Comparison of ENCODE assay signal across 10 mouse cellular contexts in the genomic region with DNA sequence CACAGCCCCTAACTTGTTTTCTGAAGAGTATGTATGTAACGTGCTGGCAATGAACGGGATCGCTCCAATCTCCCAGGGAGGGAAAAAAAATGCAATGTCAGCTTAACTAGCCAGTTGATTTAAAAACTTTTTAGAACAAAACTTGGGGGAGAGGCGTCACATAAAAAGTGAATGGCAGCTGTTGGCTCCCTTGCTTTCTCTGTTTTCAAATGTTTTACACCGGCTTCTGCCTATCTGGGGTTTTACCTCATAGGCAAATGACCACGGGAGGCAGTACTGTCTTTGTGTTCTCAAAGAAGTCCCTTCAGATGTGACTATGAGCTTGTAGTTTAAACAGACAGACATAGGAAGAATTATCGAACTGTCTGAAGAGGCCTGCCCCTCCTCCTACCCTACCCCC. TPM values are rescaled to one million over a fixed set of nuclear protein-coding genes. Genes with fewer than 3 reads are reported as not detected.
A peak's percentile ranks its signal among the peaks of the same experiment; 100 is the strongest.
DNase-seq lines count a peak whose midpoint lies in the region; ATAC-seq and TF ChIP-seq lines count a peak whose summit lies in the region.
"Had no signal": no experiment of that assay in that cellular context is flagged by ENCODE, and none has a peak within 500 bp of the region (broad histone marks: within the 10 kb centered on the region; RNA-seq: fewer than 3 reads in every experiment).

No protein-coding gene starts in this region.

- peaks cover 12% of the 10 kb centered on the region; the same call in 1 of the 2 replicates for H3K4me1 ChIP-seq in kidney, postnatal 0 days (replicated peaks; ENCODE audit: insufficient read depth, low read length)
- H3K4me1 ChIP-seq in embryonic facial prominence, embryonic 15.5 days: peaks cover 63% of the 10 kb centered on the region
- peaks cover 30% of the 10 kb centered on the region for H3K4me1 ChIP-seq in intestine, embryonic 15.5 days (replicated peaks)
- H3K4me1 ChIP-seq in neural tube, embryonic 12.5 days: peaks cover 22% of the 10 kb centered on the region

- no peaks in the 10 kb centered on the region for H3K9me3 ChIP-seq in kidney, postnatal 0 days (replicated peaks; ENCODE audit: low read length)
- H3K9me3 ChIP-seq in embryonic facial prominence, embryonic 15.5 days (replicated peaks): no peaks in the 10 kb centered on the region
- H3K9me3 ChIP-seq in intestine, embryonic 15.5 days: no peaks in the 10 kb centered on the region
- H3K9me3 ChIP-seq in neural tube, embryonic 12.5 days: no peaks in the 10 kb centered on the region

- H3K27me3 ChIP-seq in kidney, postnatal 0 days (ENCODE audit: insufficient read depth, low read length): no peaks in the 10 kb centered on the region
- H3K27me3 ChIP-seq in embryonic facial prominence, embryonic 15.5 days: no peaks in the 10 kb centered on the region
- H3K27me3 ChIP-seq in intestine, embryonic 15.5 days (replicated peaks): no peaks in the 10 kb centered on the region
- H3K27me3 ChIP-seq in neural tube, embryonic 12.5 days (replicated peaks): no peaks in the 10 kb centered on the region

- no peaks in the 10 kb centered on the region for H3K36me3 ChIP-seq in kidney, postnatal 0 days (ENCODE audit: insufficient read depth, low read length)
- no peaks in the 10 kb centered on the region for H3K36me3 ChIP-seq in embryonic facial prominence, embryonic 15.5 days
- no peaks in the 10 kb centered on the region for H3K36me3 ChIP-seq in intestine, embryonic 15.5 days
- H3K36me3 ChIP-seq in neural tube, embryonic 12.5 days: no peaks in the 10 kb centered on the region

- H3K9ac ChIP-seq in kidney, postnatal 0 days (ENCODE audit: low read depth, low read length): peak overlapping the region; percentile 46; the same call in 1 of the 2 replicates
- H3K9ac ChIP-seq in embryonic facial prominence, embryonic 15.5 days: peak overlapping the region; percentile 2; the same call in 1 of the 2 replicates
- H3K9ac ChIP-seq in intestine, embryonic 15.5 days: peak overlapping the region; percentile 28; the same call in 1 of the 2 replicates
- H3K9ac ChIP-seq in neural tube, embryonic 12.5 days: no peak overlapping the region

- peak overlapping the region; percentile 36 for H3K4me3 ChIP-seq in kidney, postnatal 0 days (replicated peaks; ENCODE audit: low read depth, low read length)
- H3K4me3 ChIP-seq in embryonic facial prominence, embryonic 15.5 days (replicated peaks): peak overlapping the region; percentile 34
- H3K4me3 ChIP-seq in intestine, embryonic 15.5 days (replicated peaks): peak overlapping the region; percentile 25
- H3K4me3 ChIP-seq in neural tube, embryonic 12.5 days: peak overlapping the region; percentile 19

- ATAC-seq in kidney, postnatal 0 days (replicated peaks; ENCODE audit: low FRiP score, low read depth): no peak
- ATAC-seq in embryonic facial prominence, embryonic 15.5 days (ENCODE audit: insufficient number of reproducible peaks, low FRiP score, low TSS enrichment, low read depth): no peak
- no peak for ATAC-seq in intestine, embryonic 15.5 days
- no peak for ATAC-seq in neural tube, embryonic 12.5 days (ENCODE audit: low FRiP score, low read depth)

- WGBS in kidney, postnatal 0 days: 19% methylated on average over 7 of the region's 7 CpGs
- 17% methylated on average over 7 of the region's 7 CpGs for WGBS in embryonic facial prominence, embryonic 15.5 days
- WGBS in intestine, embryonic 15.5 days: 25% methylated on average over 7 of the region's 7 CpGs
- 25% methylated on average over 7 of the region's 7 CpGs for WGBS in neural tube, embryonic 12.5 days

- peak overlapping the region; percentile 74 for H3K4me2 ChIP-seq in kidney, postnatal 0 days (ENCODE audit: low read length)
- H3K4me2 ChIP-seq in embryonic facial prominence, embryonic 15.5 days (replicated peaks): peak overlapping the region; percentile 88
- H3K4me2 ChIP-seq in intestine, embryonic 15.5 days (replicated peaks): peak overlapping the region; percentile 58
- peak overlapping the region; percentile 56 for H3K4me2 ChIP-seq in neural tube, embryonic 12.5 days (replicated peaks)

- DNase-seq in kidney, postnatal 0 days (ENCODE audit: low spot score): peak; percentile 76
- no peak for DNase-seq in kidney, postnatal 36 days
- DNase-seq in spleen, adult 18-20 months: no peak
- DNase-seq in right cerebral cortex, postnatal 14 days: no peak
- no peak for DNase-seq in cerebellum, postnatal 10 days
- DNase-seq: cerebellum, adult 9-10 months; layer of hippocampus, postnatal 36 days had no signal

- peak overlapping the region; percentile 14; the same call in 1 of the 2 replicates for H3K27ac ChIP-seq in kidney, postnatal 0 days
- peak overlapping the region; percentile 83 for H3K27ac ChIP-seq in embryonic facial prominence, embryonic 15.5 days (replicated peaks)
- peak overlapping the region; percentile 45 for H3K27ac ChIP-seq in intestine, embryonic 15.5 days
- H3K27ac ChIP-seq in neural tube, embryonic 12.5 days: no peak overlapping the region

- TF ChIP-seq CTCF in kidney, postnatal 0 days (IDR thresholded peaks at IDR 0.05; ENCODE audit: low read depth): peak; percentile 37; the same call in 1 of the 2 replicates

RNA-seq across cellular contexts. Expression of gene Prickle1, which starts 4.3 kb away (rescaled TPM):
- polyA plus RNA-seq in kidney, postnatal 0 days (2015; fragmentation: Nextera tagmentation; extraction: Ambion mirVana): 19.8 and 20.7 TPM in 2 replicates
- polyA plus RNA-seq in embryonic facial prominence, embryonic 15.5 days (2015; fragmentation: Nextera tagmentation; extraction: Ambion mirVana): 40.2 TPM in 2 replicates
- polyA plus RNA-seq in intestine, embryonic 15.5 days (2015; fragmentation: Nextera tagmentation; extraction: Ambion mirVana): 21.0 and 23.7 TPM in 2 replicates
- 19.2 and 19.5 TPM in 2 replicates for polyA plus RNA-seq in neural tube, embryonic 12.5 days (2016; fragmentation: Nextera tagmentation; extraction: Ambion mirVana)
